Mouse (Mus musculus) lung, embryonic 14.5 days (tissue): ENCODE measurements around the gene Got1. TPM values are rescaled to one million over a fixed set of nuclear protein-coding genes. Genes with fewer than 3 reads are reported as not detected.
A peak's percentile ranks its signal among the peaks of the same experiment; 100 is the strongest.

Experiments used
- ATAC-seq: fragments of 200-750 bp; cut with Nextera tagmentation; 2 replicates; pipeline ENCODE4 v1.8.0; 2017; ENCODE audit warnings: mild to moderate bottlenecking, moderate TSS enrichment, moderate library complexity; ENCODE audit not compliant: insufficient read depth
- DNase-seq: peaks from one replicate; pipeline ENCODE4 v3.0.0-alpha.2; 2015
- H3K27ac ChIP-seq: fragments of 300-500 bp; sonication (generic); 2 replicates; pipeline ENCODE4 v1.5.1; 2014; ENCODE audit warnings: low read depth, mild to moderate bottlenecking, moderate library complexity
- H3K27me3 ChIP-seq: fragments of 300-500 bp; sonication (generic); 2 replicates; pipeline ENCODE4 v1.6.1; 2014; ENCODE audit warnings: low read length, control low read depth; ENCODE audit not compliant: insufficient read depth
- H3K36me3 ChIP-seq: fragments of 300-500 bp; sonication (generic); 2 replicates; pipeline ENCODE4 v1.6.1; 2014; ENCODE audit warnings: control low read depth; ENCODE audit not compliant: insufficient read depth
- H3K4me1 ChIP-seq: fragments of 300-500 bp; sonication (generic); 2 replicates; pipeline ENCODE4 v1.6.1; 2014; ENCODE audit warnings: antibody characterized with exemption, control low read depth; ENCODE audit not compliant: insufficient read depth
- H3K4me2 ChIP-seq: fragments of 300-500 bp; sonication (generic); 2 replicates; pipeline ENCODE4 v1.6.1; 2014; ENCODE audit warnings: mild to moderate bottlenecking
- H3K4me3 ChIP-seq: fragments of 300-500 bp; sonication (generic); 2 replicates; pipeline ENCODE4 v1.5.1; 2014; ENCODE audit warnings: low read depth, low read length
- H3K9ac ChIP-seq: fragments of 300-500 bp; sonication (generic); 2 replicates; pipeline ENCODE4 v1.6.1; 2014
- H3K9me3 ChIP-seq: fragments of 300-500 bp; sonication (generic); 2 replicates; pipeline ENCODE4 v1.6.1; 2016; ENCODE audit warnings: low read depth, low read length, control low read depth
- CTCF ChIP-seq: IDR thresholded peaks from 2 replicates; pipeline ENCODE4 v1.5.1; 2016; ENCODE audit warnings: antibody characterized with exemption, low read depth
- WGBS: fragments of 180-500 bp; shearing (Covaris S2); extraction: QIAGEN DNeasy Blood & Tissue Kit; methylation state at CpG from one replicate; pipeline ENCODE4 v1.1.7; 2014; 5-methylcytosine and 5-hydroxymethylcytosine counted together
- polyA plus RNA-seq: library from polyadenylated mRNA; unstranded; fragments of >200 nt; fragmentation: Nextera tagmentation; extraction: Ambion mirVana; gene quantifications from 2 replicates; pipeline ENCODE4 v1.2.1, GENCODE M21; 2014

Gene Got1
- polyA plus RNA-seq, 1 experiment from 2014 or later: 19.5 TPM

GRCm38 (mm10) chr19:43560244-43560643 lies 35.8 kb upstream of the Got1 start:
- Histone ChIP-seq H3K27me3 (no peaks in the 10 kb centered on the region), H3K9me3 (no peaks in the 10 kb centered on the region), H3K9ac (no peak overlapping the region), H3K4me3 (no peak overlapping the region), H3K4me1 (peaks cover 7% of the 10 kb centered on the region; the same call in 1 of the 2 replicates), H3K4me2 (no peak overlapping the region), H3K36me3 (no peaks in the 10 kb centered on the region), H3K27ac (no peak overlapping the region)
- 83% methylated on average over 2 of the region's 2 CpGs for WGBS
- TF ChIP-seq CTCF: no peak
- no peak for DNase-seq
- ATAC-seq: no peak

GRCm38 (mm10) chr19:43551493-43551890 lies 27.1 kb upstream of the Got1 start:
- Histone ChIP-seq H3K36me3 (no peaks in the 10 kb centered on the region), H3K9ac (no peak overlapping the region), H3K4me1 (0 out of 2 replicates have a peak, but pooled peaks cover 4% of the 10 kb centered on the region), H3K9me3 (no peaks in the 10 kb centered on the region), H3K27me3 (peaks cover 10% of the 10 kb centered on the region; the same call in 1 of the 2 replicates), H3K27ac (no peak overlapping the region), H3K4me2 (no peak overlapping the region), H3K4me3 (no peak overlapping the region)
- WGBS: 50% methylated on average over 6 of the region's 6 CpGs
- ATAC-seq: no peak
- TF ChIP-seq CTCF: no peak
- DNase-seq: no peak

GRCm38 (mm10) chr19:43550706-43551492 lies 26.5 kb upstream of the Got1 start:
- no peak for TF ChIP-seq CTCF
- H3K36me3 ChIP-seq: no peaks in the 10 kb centered on the region
- no peak overlapping the region for H3K4me3 ChIP-seq
- ATAC-seq: no peak
- H3K27me3 ChIP-seq: peaks cover 15% of the 10 kb centered on the region; the same call in 1 of the 2 replicates
- no peak for DNase-seq
- H3K9ac ChIP-seq: no peak overlapping the region
- 74% methylated on average over 18 of the region's 18 CpGs for WGBS
- 0 out of 2 replicates have a peak, but pooled peaks cover 7% of the 10 kb centered on the region for H3K4me1 ChIP-seq
- no peak overlapping the region for H3K27ac ChIP-seq
- no peak overlapping the region for H3K4me2 ChIP-seq
- no peaks in the 10 kb centered on the region for H3K9me3 ChIP-seq

- ATAC-seq (no peak), DNase-seq (no peak)
- Histone ChIP-seq H3K36me3 (no peaks in the 10 kb centered on the region), H3K4me2 (no peak overlapping the region), H3K9me3 (no peaks in the 10 kb centered on the region), H3K4me1 (0 out of 2 replicates have a peak, but pooled peaks cover 7% of the 10 kb centered on the region), H3K27ac (no peak overlapping the region), H3K4me3 (no peak overlapping the region), H3K27me3 (peaks cover 15% of the 10 kb centered on the region; the same call in 1 of the 2 replicates), H3K9ac (no peak overlapping the region)
- TF ChIP-seq CTCF: no peak
- WGBS: 72% methylated on average over 5 of the region's 5 CpGs
These were observed 23.7 kb upstream of the Got1 start for GRCm38 (mm10) chr19:43548060-43548459.

- Histone ChIP-seq H3K36me3 (no peaks in the 10 kb centered on the region), H3K4me1 (0 out of 2 replicates have a peak, but pooled peaks cover 7% of the 10 kb centered on the region), H3K9ac (peak overlapping the region; percentile 13; the same call in 1 of the 2 replicates), H3K4me3 (no peak overlapping the region), H3K27ac (no peak overlapping the region; the same call in 1 of the 2 replicates), H3K27me3 (peaks cover 15% of the 10 kb centered on the region), H3K4me2 (peak overlapping the region; percentile 33), H3K9me3 (no peaks in the 10 kb centered on the region)
- 4% methylated on average over 19 of the region's 19 CpGs for WGBS
- TF ChIP-seq CTCF: no peak
- DNase-seq (peak; percentile 43), ATAC-seq (no peak)
These were observed 22.1 kb upstream of the Got1 start for GRCm38 (mm10) chr19:43546337-43547117.

GRCm38 (mm10) chr19:43535372-43535771 lies 11.0 kb upstream of the Got1 start:
- Histone ChIP-seq H3K27ac (no peak overlapping the region), H3K4me3 (no peak overlapping the region), H3K4me1 (no peaks in the 10 kb centered on the region), H3K9me3 (no peaks in the 10 kb centered on the region), H3K27me3 (no peaks in the 10 kb centered on the region), H3K36me3 (no peaks in the 10 kb centered on the region), H3K4me2 (no peak overlapping the region), H3K9ac (no peak overlapping the region)
- ATAC-seq (no peak), DNase-seq (no peak)
- 90% methylated on average over 3 of the region's 3 CpGs for WGBS
- no peak for TF ChIP-seq CTCF

- no peaks in the 10 kb centered on the region for H3K27me3 ChIP-seq
- no peak overlapping the region for H3K27ac ChIP-seq
- no peaks in the 10 kb centered on the region for H3K9me3 ChIP-seq
- H3K9ac ChIP-seq: no peak overlapping the region
- no peak overlapping the region for H3K4me3 ChIP-seq
- 21% methylated on average over 12 of the region's 12 CpGs for WGBS
- no peaks in the 10 kb centered on the region for H3K36me3 ChIP-seq
- no peak overlapping the region for H3K4me2 ChIP-seq
- ATAC-seq: no peak
- no peaks in the 10 kb centered on the region; the same call in 1 of the 2 replicates for H3K4me1 ChIP-seq
- no peak for DNase-seq
- no peak for TF ChIP-seq CTCF
These were observed 6.5 kb upstream of the Got1 start for GRCm38 (mm10) chr19:43530921-43531320.
